Mouse (Mus musculus) intestine, embryonic 16.5 days (tissue): ENCODE results near the gene Rbbp7. TPM values are rescaled to one million over a fixed set of nuclear protein-coding genes. Genes with fewer than 3 reads are reported as not detected.

ENCODE experiments used
- ATAC-seq: fragments of 200-750 bp; cut with Nextera tagmentation; 2 replicates; pipeline ENCODE4 v1.8.0; 2017; ENCODE audit warnings: moderate TSS enrichment, moderate library complexity
- H3K27ac ChIP-seq: fragments of 300-500 bp; sonication (generic); 2 replicates; pipeline ENCODE4 v1.5.1; 2014; ENCODE audit warnings: mild to moderate bottlenecking, low read length
- H3K27me3 ChIP-seq: fragments of 300-500 bp; sonication (generic); replicated peaks from 2 replicates; pipeline ENCODE4 v1.6.1; 2014; ENCODE audit warnings: low read length, control low read depth, mixed read lengths; ENCODE audit not compliant: control insufficient read depth, insufficient read depth
- H3K36me3 ChIP-seq: fragments of 300-500 bp; sonication (generic); 2 replicates; pipeline ENCODE4 v1.6.1; 2014; ENCODE audit warnings: low read length, control low read depth; ENCODE audit not compliant: control insufficient read depth, insufficient read depth
- H3K4me1 ChIP-seq: fragments of 300-500 bp; sonication (generic); 2 replicates; pipeline ENCODE4 v1.6.1; 2014; ENCODE audit warnings: low read length, control low read depth, mixed read lengths; ENCODE audit not compliant: control insufficient read depth, insufficient read depth
- H3K4me2 ChIP-seq: fragments of 300-500 bp; sonication (generic); 2 replicates; pipeline ENCODE4 v1.6.1; 2014; ENCODE audit warnings: low read depth, low read length, control low read depth
- H3K4me3 ChIP-seq: fragments of 300-500 bp; sonication (generic); 2 replicates; pipeline ENCODE4 v1.5.1; 2014; ENCODE audit warnings: mild to moderate bottlenecking, low read length
- H3K9ac ChIP-seq: fragments of 300-500 bp; sonication (generic); 2 replicates; pipeline ENCODE4 v1.6.1; 2014; ENCODE audit warnings: low read depth, low read length
- H3K9me3 ChIP-seq: fragments of 300-500 bp; sonication (generic); 2 replicates; pipeline ENCODE4 v1.6.1; 2016; ENCODE audit warnings: low read length, control low read depth; ENCODE audit not compliant: control insufficient read depth
- WGBS: fragments of 180-500 bp; shearing (Covaris S2); extraction: QIAGEN DNeasy Blood & Tissue Kit; methylation state at CpG from one replicate; pipeline ENCODE4 v1.1.7; 2014; 5-methylcytosine and 5-hydroxymethylcytosine counted together
- polyA plus RNA-seq: library from polyadenylated mRNA; unstranded; fragments of >200 nt; fragmentation: Nextera tagmentation; extraction: Ambion mirVana; gene quantifications from 2 replicates; pipeline ENCODE4 v1.2.1, GENCODE M21; 2015

Rbbp7 gene
- polyA plus RNA-seq, 1 experiment from 2014 or later: 942 TPM

GRCm38 (mm10) chrX:162748696-162749420, 11.3 kb upstream of the Rbbp7 start:
- ATAC-seq: peak; percentile 93
- Histone ChIP-seq H3K4me3 (no peak overlapping the region), H3K4me1 (no peaks in the 10 kb centered on the region), H3K9me3 (no peaks in the 10 kb centered on the region), H3K9ac (no peak overlapping the region), H3K27me3 (no peaks in the 10 kb centered on the region), H3K4me2 (no peak overlapping the region), H3K36me3 (no peaks in the 10 kb centered on the region), H3K27ac (peak overlapping the region; percentile 80)
- WGBS: 31% methylated on average over 9 of the region's 9 CpGs

DNA sequence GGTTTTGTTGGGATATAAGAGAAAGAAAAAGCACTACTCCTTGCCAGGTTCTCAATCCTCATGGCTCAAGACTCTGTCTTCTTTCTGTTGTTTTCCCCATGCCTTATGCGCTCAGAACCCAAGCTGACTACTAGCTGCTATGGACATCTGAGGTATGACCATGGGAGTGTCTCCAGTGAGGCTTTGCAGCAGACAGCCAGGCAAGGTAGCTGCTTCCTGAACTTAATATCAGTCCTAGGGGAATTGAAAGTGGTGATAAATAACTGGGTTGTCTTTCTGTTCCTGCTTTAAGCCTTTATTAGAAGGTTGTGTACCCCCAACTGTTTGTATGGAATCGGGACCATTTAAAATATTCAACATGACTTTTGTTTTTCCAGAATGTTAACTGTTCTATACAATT, 7.8 kb upstream of the Rbbp7 start:
- H3K4me1 ChIP-seq: no peaks in the 10 kb centered on the region
- 83% methylated on average over 2 of the region's 2 CpGs for WGBS
- H3K27me3 ChIP-seq: no peaks in the 10 kb centered on the region
- H3K4me2 ChIP-seq: no peak overlapping the region
- ATAC-seq: no peak
- no peak overlapping the region for H3K27ac ChIP-seq
- H3K4me3 ChIP-seq: no peak overlapping the region
- no peaks in the 10 kb centered on the region for H3K36me3 ChIP-seq
- H3K9me3 ChIP-seq: no peaks in the 10 kb centered on the region
- H3K9ac ChIP-seq: no peak overlapping the region

DNA sequence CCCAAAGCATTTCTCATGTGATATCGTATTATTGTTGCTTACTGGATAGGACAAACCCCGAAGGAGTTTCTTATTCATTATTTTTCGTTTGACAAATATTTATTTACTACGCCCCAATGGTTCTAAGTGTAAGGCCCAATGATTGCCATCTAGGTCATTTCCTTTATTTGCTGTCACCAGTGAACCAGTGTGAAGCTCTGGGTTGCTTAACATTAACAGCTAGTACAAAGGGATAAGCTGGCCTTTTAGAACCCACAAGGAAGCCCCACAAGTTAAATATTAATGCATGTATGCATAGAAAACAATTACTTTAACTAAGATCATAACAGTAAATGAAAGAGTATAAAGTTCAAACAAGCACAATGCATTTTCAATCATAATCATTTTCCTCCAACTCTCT, 5.9 kb upstream of the Rbbp7 start:
- Histone ChIP-seq H3K9ac (no peak overlapping the region), H3K4me2 (no peak overlapping the region), H3K9me3 (no peaks in the 10 kb centered on the region), H3K36me3 (no peaks in the 10 kb centered on the region), H3K27me3 (no peaks in the 10 kb centered on the region), H3K4me3 (no peak overlapping the region), H3K27ac (no peak overlapping the region), H3K4me1 (no peaks in the 10 kb centered on the region)
- 85% methylated on average over 4 of the region's 4 CpGs for WGBS
- peak; percentile 59 for ATAC-seq

DNA sequence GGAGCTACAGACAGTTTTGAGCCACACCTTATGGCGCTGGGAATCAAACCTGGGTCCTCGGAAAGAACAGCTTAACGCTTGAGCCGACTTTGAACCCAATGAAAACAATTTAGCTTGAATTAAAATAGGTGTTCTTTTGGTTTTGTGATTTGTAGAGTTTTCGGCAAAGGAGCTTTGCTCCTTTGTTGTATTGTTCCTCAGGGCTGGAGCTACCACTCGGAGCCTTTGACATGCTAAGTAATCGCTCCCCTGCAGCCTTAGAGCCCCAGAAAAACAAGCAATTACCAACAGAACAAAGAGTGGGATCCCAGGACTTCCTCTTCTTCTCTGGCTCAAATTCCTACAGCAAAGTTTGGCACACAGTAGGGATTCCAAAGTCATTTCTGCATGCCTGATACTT, 4.1 kb upstream of the Rbbp7 start:
- no peaks in the 10 kb centered on the region for H3K27me3 ChIP-seq
- H3K9me3 ChIP-seq: no peaks in the 10 kb centered on the region
- WGBS: 70% methylated on average over 7 of the region's 7 CpGs
- H3K36me3 ChIP-seq: no peaks in the 10 kb centered on the region
- no peak for ATAC-seq
- H3K9ac ChIP-seq: no peak overlapping the region
- H3K4me2 ChIP-seq: no peak overlapping the region
- H3K27ac ChIP-seq: no peak overlapping the region
- H3K4me3 ChIP-seq: no peak overlapping the region
- no peaks in the 10 kb centered on the region for H3K4me1 ChIP-seq

- peak; percentile 54 for ATAC-seq
- 21% methylated on average over 26 of the region's 32 CpGs for WGBS
- H3K4me1 ChIP-seq: no peaks in the 10 kb centered on the region
- peak overlapping the region; percentile 25 for H3K4me3 ChIP-seq
- peak overlapping the region; percentile 52 for H3K4me2 ChIP-seq
- H3K9me3 ChIP-seq: no peaks in the 10 kb centered on the region
- H3K27ac ChIP-seq: peak overlapping the region; percentile 96
- H3K9ac ChIP-seq: peak overlapping the region; percentile 63
- H3K27me3 ChIP-seq: no peaks in the 10 kb centered on the region
- H3K36me3 ChIP-seq: no peaks in the 10 kb centered on the region
Measured at GRCm38 (mm10) chrX:162759251-162760114, 719 bp upstream of the Rbbp7 start.

DNA sequence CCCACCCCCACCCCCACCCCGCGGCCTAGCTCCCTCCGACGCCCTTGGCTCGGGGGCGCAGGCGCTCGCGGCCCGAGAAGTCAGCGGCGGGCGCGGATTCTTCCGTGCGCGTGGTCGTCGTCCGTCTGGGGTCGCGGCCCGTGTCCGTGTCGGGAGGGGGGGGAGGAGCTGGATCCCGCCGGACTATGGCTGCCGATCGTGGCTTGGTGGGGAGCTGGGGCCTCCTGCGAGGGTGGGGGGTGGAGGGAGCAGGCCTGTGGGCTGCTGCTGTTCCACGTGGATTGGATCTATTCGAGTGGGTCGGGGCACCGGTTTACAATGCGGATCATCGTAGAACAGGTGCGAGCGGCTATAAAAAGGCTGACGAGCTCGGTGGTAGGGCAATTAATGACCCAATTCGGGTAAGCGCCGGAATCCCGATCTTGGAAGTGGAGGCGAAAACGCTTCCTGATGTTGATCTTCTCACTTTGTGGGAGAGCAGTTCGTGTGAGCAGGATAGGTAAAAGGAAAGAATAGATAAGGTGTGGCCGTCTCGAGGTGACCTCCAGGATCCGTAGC, 835 bp downstream of the Rbbp7 start:
- 0 out of 2 replicates have a peak, but pooled peaks have one; percentile 10 for ATAC-seq
- H3K27me3 ChIP-seq: no peaks in the 10 kb centered on the region
- H3K27ac ChIP-seq: peak overlapping the region; percentile 95
- H3K4me3 ChIP-seq: peak overlapping the region; percentile 66
- H3K36me3 ChIP-seq: no peaks in the 10 kb centered on the region
- WGBS: 12% methylated on average over 45 of the region's 50 CpGs
- peak overlapping the region; percentile 43 for H3K4me2 ChIP-seq
- H3K4me1 ChIP-seq: no peaks in the 10 kb centered on the region
- no peaks in the 10 kb centered on the region for H3K9me3 ChIP-seq
- peak overlapping the region; percentile 87 for H3K9ac ChIP-seq

- no peaks in the 10 kb centered on the region for H3K36me3 ChIP-seq
- H3K4me3 ChIP-seq: peak overlapping the region; percentile 66
- WGBS: 29% methylated on average over 9 of the region's 9 CpGs
- peak overlapping the region; percentile 95; the same call in 1 of the 2 replicates for H3K27ac ChIP-seq
- no peaks in the 10 kb centered on the region for H3K27me3 ChIP-seq
- H3K9ac ChIP-seq: peak overlapping the region; percentile 87; the same call in 1 of the 2 replicates
- H3K4me1 ChIP-seq: no peaks in the 10 kb centered on the region
- ATAC-seq: no peak
- H3K9me3 ChIP-seq: no peaks in the 10 kb centered on the region
- H3K4me2 ChIP-seq: peak overlapping the region; percentile 43
Measured at GRCm38 (mm10) chrX:162761716-162762395, 1.7 kb downstream of the Rbbp7 start.

DNA sequence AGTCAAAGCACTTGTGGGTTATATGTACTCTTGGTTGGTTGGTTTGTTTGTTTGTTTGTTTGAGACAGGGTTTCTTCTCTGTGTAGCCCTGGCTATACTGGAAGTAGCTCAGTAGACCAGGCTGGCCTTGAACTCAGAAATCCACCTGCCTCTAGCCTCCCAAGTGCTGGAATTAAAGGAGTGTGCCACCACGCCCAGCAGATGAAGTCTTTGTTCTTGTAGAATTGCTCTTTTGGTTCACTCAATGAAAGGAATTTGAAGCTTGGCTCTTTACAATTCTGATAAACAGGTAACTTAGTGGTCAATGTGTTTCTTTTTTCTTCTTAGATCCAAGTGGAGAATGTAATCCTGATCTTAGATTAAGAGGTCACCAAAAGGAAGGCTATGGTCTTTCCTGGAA, 10.5 kb downstream of the Rbbp7 start:
- H3K36me3 ChIP-seq: 0 out of 2 replicates have a peak, but pooled peaks cover 3% of the 10 kb centered on the region
- no peak for ATAC-seq
- H3K4me1 ChIP-seq: no peaks in the 10 kb centered on the region
- H3K9ac ChIP-seq: no peak overlapping the region
- H3K27me3 ChIP-seq: no peaks in the 10 kb centered on the region
- H3K4me3 ChIP-seq: no peak overlapping the region
- H3K9me3 ChIP-seq: no peaks in the 10 kb centered on the region
- H3K27ac ChIP-seq: no peak overlapping the region
- WGBS: 67% methylated on average over 1 of the region's 1 CpGs
- H3K4me2 ChIP-seq: no peak overlapping the region

DNA sequence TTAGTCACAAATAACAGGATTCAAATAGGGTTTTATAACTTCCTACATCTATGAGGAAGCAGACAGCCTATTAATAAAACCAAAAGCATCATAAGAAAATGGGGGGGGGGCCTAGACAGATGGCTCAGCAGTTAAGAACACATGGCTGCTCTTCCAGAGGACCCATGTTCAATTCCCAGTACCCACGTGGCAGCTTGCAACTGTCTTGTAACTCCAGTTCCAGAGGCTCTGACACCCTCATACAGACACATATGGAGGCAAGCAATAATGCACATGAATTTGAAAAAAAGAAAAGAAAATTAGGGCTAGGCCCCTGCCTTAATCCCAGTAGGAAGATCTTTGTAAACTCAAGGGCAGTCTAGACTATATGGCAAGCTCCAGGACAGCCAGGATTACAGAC, 28.2 kb downstream of the Rbbp7 start:
- ATAC-seq: no peak
- Histone ChIP-seq H3K9ac (no peak overlapping the region), H3K4me2 (no peak overlapping the region), H3K4me1 (no peaks in the 10 kb centered on the region), H3K36me3 (peaks cover 2% of the 10 kb centered on the region; the same call in 1 of the 2 replicates), H3K4me3 (no peak overlapping the region), H3K27ac (no peak overlapping the region), H3K9me3 (no peaks in the 10 kb centered on the region), H3K27me3 (no peaks in the 10 kb centered on the region)
- 63% methylated on average over 1 of the region's 1 CpGs for WGBS
